Mouse (Mus musculus): ENCODE data around the gene Ccdc124.
"Not testable (repeated sequence)": the region's sequence is repeated elsewhere in the genome, so short reads cannot be mapped to it uniquely, and the experiment has no call there.

Gene Ccdc124

DNA sequence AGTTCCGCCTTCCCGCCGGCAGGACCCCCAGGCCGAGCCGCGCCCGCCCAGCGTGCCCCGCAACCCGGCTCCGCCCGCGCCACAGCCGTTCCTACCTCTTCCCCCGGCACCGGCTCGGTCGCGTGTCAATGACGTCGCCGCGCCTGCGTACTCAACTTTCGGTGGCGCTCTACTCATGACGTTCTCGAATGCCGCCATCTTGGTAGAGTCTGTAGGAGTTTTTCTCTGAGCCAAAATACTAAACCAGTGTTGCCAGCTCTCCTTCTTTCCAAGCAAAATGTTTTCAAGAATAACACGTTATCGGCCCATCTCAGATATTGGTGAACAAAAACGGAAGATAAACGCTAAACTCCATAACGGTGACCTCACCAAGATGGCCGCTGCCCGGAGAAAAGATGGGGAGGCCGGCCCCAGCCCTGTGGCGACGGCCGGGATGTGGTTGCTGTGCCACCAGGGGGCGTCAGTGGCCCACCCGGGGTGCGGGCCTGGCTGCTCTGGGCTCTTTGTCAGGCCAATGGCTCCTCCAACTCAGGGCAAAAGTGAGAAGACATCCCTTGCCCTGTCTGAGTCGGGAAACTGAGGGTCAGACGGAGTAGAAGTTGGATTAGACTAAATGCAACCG is at the start of gene Ccdc124:
Ccdc124 (minus strand) TSS at position 572 of the 622 bp plus-strand sequence.
- peak; percentile 98 for DNase-seq

DNA sequence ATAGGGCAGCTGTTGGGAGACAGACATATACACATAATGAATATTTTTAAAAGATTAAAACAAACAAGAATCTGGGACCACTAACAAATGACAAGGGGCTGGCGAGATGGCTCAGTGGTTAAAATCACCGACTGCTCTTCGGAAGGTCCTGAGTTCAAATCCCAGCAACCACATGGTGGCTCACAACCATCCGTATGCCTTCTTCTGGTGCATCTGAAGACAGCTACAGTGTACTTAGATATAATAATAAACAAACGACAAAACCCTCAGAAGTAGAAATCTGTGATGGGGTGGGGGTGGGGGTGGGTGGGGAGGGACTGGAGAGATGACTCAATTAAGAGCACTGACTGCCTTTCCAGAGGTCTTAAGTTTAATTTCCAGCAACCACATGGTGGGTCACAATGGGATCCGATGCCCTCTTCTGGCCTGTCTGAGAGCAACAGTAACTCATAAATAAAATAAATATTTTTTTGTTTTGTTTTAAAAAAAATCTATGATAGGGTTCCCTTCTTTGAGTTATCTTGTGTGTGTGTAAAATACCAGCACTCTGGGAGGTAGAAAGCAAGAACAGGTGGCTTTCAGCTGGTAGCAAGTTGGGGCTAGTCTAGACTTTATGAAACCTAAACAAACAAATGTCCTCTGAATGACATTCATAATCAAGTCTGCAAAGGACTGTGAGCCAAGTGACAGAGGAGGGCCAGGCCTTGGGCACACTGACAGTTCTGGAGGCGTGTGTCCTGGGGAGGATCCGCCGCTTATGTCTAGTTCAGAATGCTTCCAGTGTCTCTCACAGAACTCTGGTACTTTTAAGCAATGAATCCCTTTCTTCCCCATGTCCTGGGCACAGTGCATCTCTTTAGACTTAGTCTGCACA is 46.6 kb upstream of the Ccdc124 start:
- DNase-seq: no peak

DNA sequence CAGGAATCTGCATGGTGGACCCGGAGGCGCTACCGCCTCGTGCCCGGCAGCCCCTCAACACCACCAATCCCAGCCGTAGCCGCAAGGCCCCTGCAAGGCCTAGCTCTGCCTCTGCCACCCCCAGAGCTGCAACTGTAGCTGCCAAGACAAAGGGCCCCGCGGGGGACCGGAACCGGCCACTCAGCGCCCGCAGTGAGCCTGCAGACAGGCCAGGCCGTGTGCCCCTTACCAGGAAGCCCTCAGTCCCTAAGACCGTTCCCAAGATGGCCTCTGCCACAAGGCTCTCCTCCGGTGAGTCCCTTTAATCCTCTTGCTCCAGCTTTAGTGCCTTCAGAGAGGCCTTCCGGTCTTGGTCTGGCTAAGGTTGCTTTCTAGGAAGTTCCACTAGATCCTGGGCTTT is 41.0 kb upstream of the Ccdc124 start:
- no peak for DNase-seq

DNA sequence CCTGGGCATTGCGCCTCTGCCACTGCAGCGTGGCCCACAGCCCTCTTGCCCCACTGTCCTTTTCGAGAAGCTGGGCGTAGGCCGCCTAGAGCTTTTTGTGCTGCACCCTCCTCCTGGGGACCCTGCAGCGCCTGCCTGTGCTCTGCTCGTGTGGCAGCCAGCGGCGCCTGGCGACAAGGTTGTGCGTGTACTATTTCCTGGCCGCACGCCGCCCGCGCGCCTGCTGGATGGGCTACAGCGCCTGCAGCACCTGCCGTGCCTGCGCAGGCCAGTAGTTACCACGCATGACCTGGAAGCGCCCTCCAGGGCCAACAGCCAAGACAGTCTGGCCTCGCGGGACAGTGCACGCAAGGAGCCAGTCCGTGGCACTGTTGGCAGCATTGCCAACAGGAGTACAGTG is 39.8 kb upstream of the Ccdc124 start:
- no peak for DNase-seq

DNA sequence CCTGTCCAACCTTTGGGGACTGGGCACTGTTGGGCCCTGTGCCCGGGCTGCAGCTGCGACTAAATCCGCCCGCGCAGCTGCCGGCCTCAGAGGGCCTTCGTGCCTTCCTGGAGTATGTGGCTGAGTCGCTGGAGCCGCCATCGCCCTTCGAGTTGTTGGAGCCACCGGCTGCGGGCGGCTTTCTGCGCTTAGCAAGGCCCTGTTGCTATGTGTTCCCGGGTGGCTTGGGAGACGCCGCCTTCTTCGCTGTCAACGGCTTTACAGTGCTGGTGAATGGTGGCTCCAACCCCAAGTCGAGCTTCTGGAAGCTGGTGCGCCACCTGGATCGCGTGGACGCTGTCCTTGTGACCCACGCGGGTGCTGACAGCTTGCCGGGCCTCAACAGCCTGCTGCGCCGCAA is 39.2 kb upstream of the Ccdc124 start:
- no peak for DNase-seq

DNA sequence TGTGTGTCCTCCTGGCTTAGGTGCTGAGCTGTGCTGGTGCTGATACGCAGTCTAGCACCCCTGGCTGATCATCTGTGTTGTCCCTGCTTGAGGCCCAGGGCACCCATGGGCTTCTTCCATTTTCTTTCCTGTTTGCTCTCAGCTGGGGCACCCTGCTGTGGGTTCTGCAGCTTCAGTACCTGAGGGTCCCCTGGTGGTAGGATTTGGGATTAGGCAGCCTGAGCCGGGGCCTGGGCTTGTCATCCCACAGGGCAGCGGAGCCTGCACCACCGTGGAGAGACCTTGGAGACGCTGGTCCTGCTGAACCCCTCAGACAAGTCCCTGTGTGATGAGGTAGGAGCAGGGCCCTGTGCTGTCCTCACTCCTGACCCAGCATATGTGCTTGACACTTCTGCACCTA is 37.9 kb upstream of the Ccdc124 start:
- DNase-seq: no peak

DNA sequence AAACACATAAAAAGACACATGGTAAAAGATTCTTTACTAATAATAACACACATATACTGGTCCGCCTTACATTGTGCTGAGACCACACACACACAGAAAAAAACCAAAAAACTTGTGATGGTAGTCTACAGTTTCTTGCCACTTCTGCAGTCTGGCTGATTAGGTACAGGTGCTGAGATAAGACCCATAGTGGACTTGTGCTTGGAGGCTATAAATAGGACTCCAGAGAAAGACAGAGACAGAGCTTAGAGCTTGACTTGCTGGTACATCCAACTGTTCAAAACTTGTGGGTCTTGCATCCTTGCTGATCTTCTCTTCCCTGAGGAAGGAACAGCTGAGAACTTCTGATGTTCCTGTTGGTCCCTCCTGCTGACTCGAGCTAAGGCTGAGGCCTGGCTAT is 33.8 kb upstream of the Ccdc124 start:
- DNase-seq: no peak

DNA sequence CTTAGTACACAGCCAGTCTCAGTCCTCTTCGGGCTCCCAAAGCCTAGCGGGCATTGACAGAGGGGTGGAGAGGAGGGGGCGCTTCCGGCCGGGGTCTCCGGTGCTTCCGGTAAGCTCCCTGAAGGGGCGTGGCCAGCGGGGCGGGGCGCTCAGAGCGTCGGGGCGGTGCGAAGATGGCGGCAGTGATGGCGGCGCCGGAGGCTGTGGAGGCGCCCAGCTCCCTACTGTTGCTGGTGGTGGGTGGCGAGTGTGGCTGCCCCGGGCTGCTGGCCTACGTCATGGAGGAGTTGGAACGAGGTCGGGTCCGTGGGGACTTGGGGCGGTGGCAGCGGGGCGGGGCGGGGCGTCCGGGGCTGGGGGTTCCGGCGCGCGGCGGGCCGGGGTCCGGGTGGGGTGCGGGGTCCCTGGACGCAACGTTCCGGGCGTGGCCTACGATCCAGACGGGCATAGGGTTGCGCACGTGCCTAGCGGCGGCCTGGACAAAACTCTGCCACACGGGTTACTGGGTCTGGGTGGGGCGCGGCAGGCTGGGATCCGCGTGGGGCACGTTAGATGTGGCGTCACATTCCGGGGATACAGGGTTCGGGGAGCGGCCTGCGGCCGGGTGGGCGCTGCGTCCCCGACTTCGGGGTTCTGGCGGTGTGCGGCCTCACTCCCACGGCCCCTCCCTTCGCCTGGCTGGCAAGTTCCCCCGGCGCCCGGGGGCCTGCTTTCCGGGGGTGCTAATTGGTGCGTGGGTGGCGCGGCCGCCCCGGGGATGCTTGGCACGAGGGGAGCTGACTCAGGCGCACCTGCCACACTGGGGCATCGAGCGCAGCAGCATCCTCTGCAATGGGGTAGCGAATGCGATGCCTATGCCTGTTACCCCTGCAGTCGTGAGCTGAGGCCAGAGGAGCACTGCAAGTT is 32.3 kb upstream of the Ccdc124 start, which contains the start of gene Map1s:
Map1s (plus strand) TSS at position 102 of the 906 bp plus-strand sequence.
- peak; percentile 92 for DNase-seq

DNA sequence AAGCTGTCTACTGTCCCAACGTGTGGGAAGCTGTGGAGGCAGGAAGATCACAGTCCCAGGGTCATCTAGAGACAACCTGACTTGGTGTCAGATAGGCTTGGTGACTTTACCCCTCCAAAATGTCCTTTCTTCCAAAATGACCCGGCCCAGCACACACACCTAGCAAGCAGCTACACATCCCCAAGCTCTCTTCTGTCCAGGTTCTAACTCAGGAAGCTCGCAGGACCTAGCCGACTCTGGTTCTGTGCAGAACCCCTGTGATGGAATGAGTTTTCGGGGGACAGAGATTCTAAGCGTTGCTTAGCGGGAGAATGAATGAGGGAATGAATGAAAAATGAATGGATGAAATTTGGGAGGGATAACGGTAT is 31.7 kb upstream of the Ccdc124 start:
- DNase-seq: no peak

DNA sequence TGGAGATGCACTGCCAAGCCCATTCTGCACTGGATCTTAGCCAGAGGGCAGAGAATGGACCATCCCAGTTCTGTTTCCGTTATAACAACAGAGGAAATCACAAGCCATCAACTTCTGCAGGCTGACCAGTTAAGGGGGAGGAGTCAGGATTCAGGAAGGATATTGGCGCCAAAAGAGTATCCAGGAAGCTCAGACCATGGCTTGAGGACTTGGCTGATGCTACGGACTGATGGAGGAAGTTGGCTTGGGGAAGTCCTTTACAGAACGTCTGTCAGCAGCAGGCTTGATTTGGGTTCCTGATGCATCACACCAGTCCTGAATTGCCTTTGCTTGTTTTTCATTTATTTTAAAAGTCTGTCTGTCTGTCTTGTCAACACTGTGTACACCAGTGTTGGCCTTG is 30.8 kb upstream of the Ccdc124 start:
- DNase-seq: no peak

DNA sequence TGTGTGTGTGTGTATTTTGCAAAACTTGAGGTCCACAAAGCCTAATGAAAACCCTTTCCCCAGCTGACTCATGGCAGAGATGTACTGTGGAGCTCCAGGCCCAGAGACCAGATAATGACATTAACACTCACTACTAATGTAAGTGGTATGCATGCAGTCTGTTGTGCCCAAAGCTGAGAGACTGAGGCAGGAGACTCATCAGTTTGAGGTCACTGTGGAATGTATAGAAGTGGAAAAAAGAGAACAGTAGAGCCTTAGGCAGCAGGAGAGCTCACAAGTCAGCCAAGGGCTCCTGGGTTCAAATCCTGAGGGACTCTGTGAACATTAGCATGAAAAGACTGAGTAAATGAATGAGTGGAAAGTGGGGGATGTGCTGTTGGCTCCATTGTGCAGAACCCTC is 29.8 kb upstream of the Ccdc124 start:
- DNase-seq: no peak

DNA sequence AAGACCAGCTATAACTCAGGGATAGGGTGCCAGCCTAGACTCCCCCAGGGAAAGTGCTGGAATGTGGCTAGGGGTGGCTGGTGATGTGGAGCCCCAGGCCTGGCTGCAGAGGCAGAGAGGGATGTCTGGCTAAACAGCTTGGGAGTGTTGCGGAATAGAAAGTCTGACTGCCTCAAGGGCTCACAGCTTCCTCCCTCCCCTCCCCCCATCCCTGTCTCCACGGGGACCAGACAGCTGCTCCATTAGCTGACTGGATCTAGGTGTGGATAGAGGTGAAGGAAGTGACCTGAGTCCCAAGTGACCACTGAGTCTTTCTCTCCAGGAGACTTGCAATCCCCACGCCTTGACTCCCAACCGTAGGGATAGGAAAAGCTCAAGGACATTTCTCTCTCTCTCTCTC is 29.4 kb upstream of the Ccdc124 start:
- no peak for DNase-seq

DNA sequence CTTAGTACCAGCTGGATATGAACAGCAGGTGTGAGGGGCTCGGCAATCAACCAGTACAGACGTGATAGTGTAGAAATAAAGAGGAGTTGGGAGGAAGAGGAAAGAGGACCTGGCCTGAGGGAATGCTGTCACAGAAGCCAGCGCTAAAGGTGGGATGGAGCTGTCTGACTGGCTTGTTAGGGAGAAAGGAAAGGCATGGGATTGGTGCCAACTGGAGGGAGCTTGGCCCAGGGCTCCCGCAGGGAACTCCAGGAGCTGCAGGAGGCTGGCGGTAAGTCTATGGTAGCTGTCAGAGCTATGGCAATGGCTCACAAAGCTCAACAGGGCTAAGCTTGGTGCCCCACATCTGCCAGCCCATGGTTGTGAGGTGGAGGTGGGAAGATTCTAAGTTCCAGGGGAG is 28.5 kb upstream of the Ccdc124 start:
- peak; percentile 58 for DNase-seq

DNA sequence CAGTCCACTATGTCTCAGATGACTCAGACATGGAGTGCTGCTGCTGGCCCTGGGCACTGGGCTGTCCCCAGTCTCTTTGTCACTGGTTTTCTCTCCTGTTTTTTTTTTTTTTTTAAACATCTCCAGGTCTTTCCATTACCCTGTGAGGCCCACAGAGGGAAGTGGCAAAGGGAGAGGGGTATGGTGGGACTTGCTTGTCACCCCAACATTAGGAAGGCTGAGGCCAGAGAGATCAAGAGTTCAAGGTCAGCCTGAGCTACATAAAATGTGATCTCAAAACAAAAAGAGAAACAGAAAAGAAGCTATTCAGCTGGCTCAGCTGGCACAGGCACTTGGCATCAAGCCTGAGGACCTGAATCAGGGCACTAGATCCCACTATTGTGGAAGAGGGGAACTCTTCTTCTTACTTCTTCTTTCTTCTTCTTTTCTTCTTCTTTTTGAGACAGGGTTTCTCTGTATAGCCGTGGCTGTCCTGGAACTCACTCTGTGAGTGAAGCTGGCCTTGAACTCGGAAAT is 27.2 kb upstream of the Ccdc124 start:
- DNase-seq: no peak

DNA sequence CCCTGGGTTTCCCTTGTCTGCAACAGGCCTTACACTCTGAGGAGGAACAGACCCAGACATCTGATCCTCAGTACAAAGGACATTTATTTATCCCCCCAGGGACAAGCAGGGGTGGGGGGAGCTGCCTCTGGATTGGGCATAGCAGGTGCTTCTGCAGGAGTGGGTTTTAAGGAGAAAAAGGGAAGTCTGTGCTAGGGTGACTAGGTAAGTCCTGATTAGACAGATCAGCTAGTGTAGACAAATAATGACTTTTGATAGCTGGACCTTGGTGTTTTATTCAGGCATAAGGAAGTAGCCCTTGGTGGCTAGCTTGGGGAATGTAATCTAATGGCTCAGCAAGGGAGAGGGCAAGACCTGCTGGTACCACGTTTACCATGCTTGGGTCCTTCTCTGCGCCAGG is 25.5 kb upstream of the Ccdc124 start:
- DNase-seq: no peak

DNA sequence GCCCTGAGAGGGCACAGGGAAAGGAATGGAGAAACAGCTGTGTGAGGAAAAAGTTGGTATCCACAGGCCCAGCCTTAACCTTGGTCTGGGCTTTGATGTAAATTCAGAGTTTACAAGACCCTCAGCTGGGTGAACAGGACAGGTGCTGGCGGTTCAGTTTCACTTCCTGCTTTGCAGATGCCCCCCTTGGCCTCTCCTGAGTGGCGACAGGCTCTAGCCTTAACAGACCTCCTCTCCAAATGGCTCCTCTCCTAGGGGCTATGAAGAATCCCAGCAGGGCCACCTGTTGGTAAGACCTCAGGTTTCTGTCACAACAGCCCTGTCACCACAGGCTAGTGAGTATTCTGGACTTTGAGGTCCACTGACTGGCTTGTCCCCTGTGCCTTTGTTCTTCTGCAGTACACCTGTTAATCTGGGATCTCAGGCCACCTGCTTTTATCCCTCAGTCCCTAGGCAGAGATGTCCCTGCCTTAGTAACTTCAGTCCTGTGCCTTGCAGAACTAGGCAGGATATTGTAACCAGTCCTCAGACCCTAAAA is 25.0 kb upstream of the Ccdc124 start:
- no peak for DNase-seq

DNA sequence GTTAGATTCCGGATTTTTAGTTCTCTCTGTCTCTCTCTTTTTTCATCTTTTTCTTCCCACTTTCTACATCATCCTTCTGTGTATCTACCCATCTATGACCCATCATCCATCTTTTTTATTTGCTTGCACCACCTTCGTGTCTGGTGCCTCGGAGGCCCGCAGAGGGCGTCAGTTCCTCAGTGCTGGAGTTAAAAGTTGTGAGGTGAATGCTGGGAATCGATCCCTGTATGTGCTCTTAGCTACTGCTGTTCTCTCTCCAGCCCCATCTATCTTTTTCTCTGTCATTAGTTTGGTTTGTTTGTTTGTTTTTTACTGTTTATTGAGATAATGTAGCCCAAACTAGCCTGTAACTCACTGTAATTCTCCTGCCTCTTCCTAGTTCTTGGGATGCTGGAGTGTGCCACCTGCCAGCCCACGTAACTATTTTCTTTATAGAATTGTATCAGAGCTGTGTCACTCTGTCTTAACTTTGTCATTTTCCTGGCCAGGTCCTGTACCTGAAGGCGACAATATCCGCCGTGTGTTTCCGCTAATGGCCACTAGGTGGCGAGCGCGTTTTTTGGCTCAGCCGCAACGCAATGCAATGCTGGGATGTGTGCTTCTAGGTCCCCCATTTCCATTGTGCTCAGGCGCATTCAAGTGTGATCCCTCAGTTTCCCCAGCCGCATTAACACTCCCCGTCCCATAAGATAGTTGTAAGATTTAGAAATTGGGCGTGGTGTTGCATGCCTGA is 24.1 kb upstream of the Ccdc124 start:
- DNase-seq: peak; percentile 93

DNA sequence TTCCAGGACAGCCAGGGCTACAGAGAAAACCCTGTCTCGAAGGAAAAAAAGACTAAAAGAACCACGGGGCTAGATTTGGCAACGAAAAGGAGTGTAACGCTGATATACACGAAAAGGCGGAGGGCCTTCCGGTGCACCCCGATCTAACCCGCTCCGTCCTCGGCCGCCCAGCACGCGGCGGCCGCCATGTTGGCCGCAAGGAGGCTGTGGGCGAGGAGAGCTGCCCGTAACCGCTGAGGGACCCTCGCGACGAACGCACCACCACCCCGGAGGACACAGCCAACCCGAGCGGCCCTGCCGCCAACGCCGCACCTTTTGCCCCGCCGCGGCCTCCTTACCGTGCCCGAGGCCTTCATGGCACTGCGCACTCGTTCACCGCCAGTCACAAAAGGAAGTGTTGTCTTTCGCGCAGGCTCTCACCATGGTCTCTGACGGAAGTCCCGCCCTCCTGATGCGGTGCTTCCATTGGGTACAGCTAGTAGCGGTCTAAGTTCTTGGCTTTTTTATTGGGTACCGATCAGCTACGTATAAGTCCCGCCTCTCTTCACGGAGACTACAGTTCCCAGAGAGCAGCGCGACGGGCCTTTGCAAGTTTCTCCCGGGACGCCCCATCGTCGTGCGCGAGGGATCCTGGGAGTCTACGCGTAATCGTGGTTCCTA is 23.4 kb upstream of the Ccdc124 start, which contains the start of gene Rpl18a:
Rpl18a (minus strand) TSS at position 392 of the 660 bp plus-strand sequence.
- DNase-seq: peak; percentile 96

DNA sequence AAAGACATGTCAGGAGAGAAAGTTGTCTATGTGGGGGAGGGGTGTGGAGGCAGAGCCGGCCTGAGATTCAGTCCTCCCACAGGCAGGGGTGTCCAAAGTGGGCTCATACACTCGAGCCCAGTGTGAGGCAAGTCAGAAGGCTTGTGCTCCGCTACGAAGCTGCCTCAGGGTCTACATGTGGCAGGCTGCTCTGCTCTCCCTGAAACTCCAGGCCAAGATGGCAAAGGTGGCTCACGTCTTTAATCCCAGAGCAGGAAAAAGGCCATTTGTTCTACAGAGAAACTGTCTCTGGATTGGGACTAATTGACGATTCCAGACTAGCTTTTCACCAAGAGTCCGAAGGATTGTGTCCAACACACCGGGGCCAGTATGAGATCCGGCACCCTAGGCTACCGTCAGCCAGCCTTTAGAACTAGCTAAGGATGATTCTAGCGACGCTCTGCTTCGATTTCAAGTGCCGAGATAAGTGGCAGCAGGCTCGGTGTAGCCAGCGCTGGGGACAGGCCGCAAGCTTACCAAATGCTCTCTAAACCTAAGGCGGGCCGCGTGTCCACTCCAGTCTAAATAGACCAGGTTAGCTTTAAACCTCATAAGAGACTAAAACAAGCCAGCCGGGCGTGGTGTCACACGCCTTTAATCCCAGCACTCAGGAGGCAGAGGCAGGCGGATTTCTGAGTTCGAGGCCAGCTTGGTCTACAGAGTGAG is 22.7 kb upstream of the Ccdc124 start:
- DNase-seq: no peak

DNA sequence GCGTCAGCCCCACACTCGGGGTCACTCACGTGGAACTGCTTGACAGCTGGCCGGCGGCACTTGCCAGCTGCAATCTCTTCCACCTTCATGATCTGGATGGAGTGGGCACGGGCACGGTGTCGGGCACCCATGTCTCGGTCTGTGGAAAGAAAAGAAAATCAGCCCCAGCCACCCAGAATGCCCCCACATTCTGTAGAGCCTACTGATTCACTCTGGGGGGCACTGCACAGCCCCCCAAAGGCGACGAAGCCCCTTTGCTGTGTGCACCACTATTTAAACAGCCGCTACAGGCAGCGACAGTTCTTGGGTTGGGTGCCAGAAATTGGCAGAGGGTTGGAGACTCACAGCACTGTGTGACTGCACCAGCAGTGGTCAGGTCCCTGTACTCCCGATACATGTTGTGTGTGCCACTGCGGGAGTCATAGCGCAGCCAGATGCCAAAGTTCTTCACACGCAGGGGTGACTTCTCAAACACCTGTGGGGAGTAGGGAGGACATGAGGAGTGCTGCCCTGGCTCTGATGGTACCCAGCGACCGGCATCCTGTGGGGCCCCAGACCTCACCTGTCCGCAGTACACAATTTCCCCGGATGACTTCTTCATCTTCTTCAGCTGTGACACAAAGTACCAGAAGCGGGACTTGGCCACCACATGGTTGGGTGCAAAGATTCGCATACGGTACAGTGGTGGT is 22.0 kb upstream of the Ccdc124 start:
- not testable (repeated sequence) for DNase-seq
